Mouse (Mus musculus) MEL (cell line): ENCODE measurements at regions not wholly inside any gene's neighbourhood (a gene's known extent, or its start where the extent isn't known, plus 50 kb on each side); places are given as distances from the start of the nearest gene placed in this dataset.

Experiments used
- CHD1 ChIP-seq: IDR thresholded peaks from 2 replicates; pipeline ENCODE4 v1.6.1; 2012; ENCODE audit warnings: low read depth, mild to moderate bottlenecking, inconsistent platforms, low read length, improper control_type of control experiment
- CTCF ChIP-seq, 3 experiments: IDR thresholded peaks in 2 of 3; conservative IDR thresholded peaks in 1 of 3; 2 replicates each; pipeline ENCODE4 v1.5.1; 2011 to 2012; ENCODE audit warnings: low read length in 3 of 3, low read depth in 2 of 3, mild to moderate bottlenecking in 2 of 3, improper control_type of control experiment in 1 of 3, inconsistent platforms in 1 of 3, mixed read lengths in 1 of 3, moderate library complexity in 1 of 3; ENCODE audit not compliant: control insufficient read depth in 1 of 3, insufficient read depth in 1 of 3, poor library complexity in 1 of 3, severe bottlenecking in 1 of 3
- POLR2A ChIP-seq, 2 experiments: IDR thresholded peaks; 2 replicates each; pipeline ENCODE4 v1.6.1; 2011 to 2012; ENCODE audit warnings: low read length in 2 of 2, mild to moderate bottlenecking in 2 of 2, control low read depth in 1 of 2, improper control_type of control experiment in 1 of 2, low read depth in 1 of 2, moderate library complexity in 1 of 2; ENCODE audit not compliant: control insufficient read depth in 1 of 2, insufficient read depth in 1 of 2, poor library complexity in 1 of 2
- TCF12 ChIP-seq: IDR thresholded peaks from 2 replicates; pipeline ENCODE4 v1.6.1; 2014; ENCODE audit warnings: low read depth, mild to moderate bottlenecking, inconsistent platforms, low read length, improper control_type of control experiment, moderate library complexity
- UBTF ChIP-seq: IDR thresholded peaks from 2 replicates; pipeline ENCODE4 v1.6.1; 2012; ENCODE audit warnings: low read depth, mild to moderate bottlenecking, inconsistent platforms, low read length, improper control_type of control experiment, moderate library complexity, borderline replicate concordance; ENCODE audit not compliant: insufficient read depth
- ZKSCAN1 ChIP-seq: IDR thresholded peaks from 2 replicates; pipeline ENCODE4 v1.6.1; 2012; ENCODE audit warnings: low read depth, mild to moderate bottlenecking, inconsistent platforms, low read length, improper control_type of control experiment, moderate library complexity
- ZNF384 ChIP-seq: IDR thresholded peaks from 2 replicates; pipeline ENCODE4 v1.6.1; 2012; ENCODE audit warnings: low read depth, mild to moderate bottlenecking, inconsistent platforms, low read length, improper control_type of control experiment

DNA sequence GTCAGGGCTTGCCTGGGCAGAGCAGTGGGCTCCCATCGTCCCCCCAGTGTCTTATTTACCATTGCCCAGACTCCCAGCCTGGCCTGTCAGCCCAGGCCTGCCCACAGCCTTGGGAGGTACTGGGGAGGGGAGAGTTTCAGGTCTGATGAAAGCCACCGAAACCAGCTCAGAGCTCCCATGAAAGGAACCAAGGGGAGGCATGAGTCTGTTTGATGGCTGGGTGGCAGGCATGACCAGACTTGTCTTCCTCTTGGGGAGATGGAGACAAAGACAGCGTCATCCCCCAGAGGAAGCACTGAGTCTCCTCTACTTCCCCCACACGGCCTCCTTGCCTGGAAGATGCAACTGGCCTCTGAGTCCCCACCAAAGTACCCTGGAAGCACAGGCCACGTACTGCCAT, 196.7 kb downstream of the Opa1 start:
- TF ChIP-seq POLR2A (IDR thresholded peaks at IDR 0.05; ENCODE audit: control insufficient read depth in 1 of 2, insufficient read depth in 1 of 2, low read depth in 1 of 2, low read length in 2 of 2, poor library complexity in 1 of 2) = no peak
- TF ChIP-seq TCF12 = no peak
- TF ChIP-seq UBTF = no peak
- TF ChIP-seq ZKSCAN1 = no peak
- no peak for TF ChIP-seq ZNF384
- TF ChIP-seq CTCF (IDR thresholded peaks at IDR 0.05 in 2 of 3, conservative IDR thresholded peaks at IDR 0.05 in 1 of 3; ENCODE audit: control insufficient read depth in 1 of 3, insufficient read depth in 1 of 3, low read depth in 2 of 3, low read length in 3 of 3, poor library complexity in 1 of 3, severe bottlenecking in 1 of 3) = no peak
- TF ChIP-seq CHD1 = no peak
